Mouse (Mus musculus) liver, embryonic 11.5 days (tissue): ENCODE measurements at regions not wholly inside any gene's neighbourhood (a gene's known extent, or its start where the extent isn't known, plus 50 kb on each side); places are given as distances from the start of the nearest gene placed in this dataset.

Experiments used
- ATAC-seq: fragments of 200-750 bp; cut with Nextera tagmentation; replicated peaks from 2 replicates; pipeline ENCODE4 v1.8.0; 2017; ENCODE audit warnings: moderate number of reproducible peaks, mild to moderate bottlenecking, moderate TSS enrichment, moderate library complexity; ENCODE audit not compliant: low FRiP score
- DNase-seq: peaks from one replicate; pipeline ENCODE4 v3.0.0-alpha.2; 2017; ENCODE audit warnings: low spot score
- H3K27ac ChIP-seq: fragments of 300-500 bp; sonication (generic); 2 replicates; pipeline ENCODE4 v1.5.1; 2014; ENCODE audit warnings: mild to moderate bottlenecking, low read depth, low read length, control low read depth
- H3K27me3 ChIP-seq: fragments of 300-500 bp; sonication (generic); replicated peaks from 2 replicates; pipeline ENCODE4 v1.6.1; 2014; ENCODE audit warnings: low read length, mixed read lengths; ENCODE audit not compliant: control insufficient read depth, insufficient read depth
- H3K36me3 ChIP-seq: fragments of 300-500 bp; sonication (generic); 2 replicates; pipeline ENCODE4 v1.6.1; 2014; ENCODE audit warnings: mild to moderate bottlenecking, low read length, moderate library complexity, mixed read lengths; ENCODE audit not compliant: control insufficient read depth, insufficient read depth
- H3K4me1 ChIP-seq: fragments of 300-500 bp; sonication (generic); replicated peaks from 2 replicates; pipeline ENCODE4 v1.6.1; 2014; ENCODE audit warnings: low read length, mixed read lengths; ENCODE audit not compliant: control insufficient read depth, insufficient read depth
- H3K4me2 ChIP-seq: fragments of 300-500 bp; sonication (generic); 2 replicates; pipeline ENCODE4 v1.6.1; 2014; ENCODE audit warnings: mild to moderate bottlenecking, control low read depth, moderate library complexity
- H3K4me3 ChIP-seq: fragments of 300-500 bp; sonication (generic); 2 replicates; pipeline ENCODE4 v1.5.1; 2014; ENCODE audit warnings: low read depth, low read length, control low read depth
- H3K9ac ChIP-seq: fragments of 300-500 bp; sonication (generic); 2 replicates; pipeline ENCODE4 v1.6.1; 2014; ENCODE audit warnings: low read depth, low read length, control low read depth
- H3K9me3 ChIP-seq: fragments of 300-500 bp; sonication (generic); 2 replicates; pipeline ENCODE4 v1.6.1; 2016; ENCODE audit warnings: low read length, inconsistent platforms, mixed read lengths; ENCODE audit not compliant: control insufficient read depth
- WGBS: fragments of 180-500 bp; shearing (Covaris S2); extraction: QIAGEN DNeasy Blood & Tissue Kit; methylation state at CpG from one replicate; pipeline ENCODE4 v1.1.7; 2014; 5-methylcytosine and 5-hydroxymethylcytosine counted together

DNA sequence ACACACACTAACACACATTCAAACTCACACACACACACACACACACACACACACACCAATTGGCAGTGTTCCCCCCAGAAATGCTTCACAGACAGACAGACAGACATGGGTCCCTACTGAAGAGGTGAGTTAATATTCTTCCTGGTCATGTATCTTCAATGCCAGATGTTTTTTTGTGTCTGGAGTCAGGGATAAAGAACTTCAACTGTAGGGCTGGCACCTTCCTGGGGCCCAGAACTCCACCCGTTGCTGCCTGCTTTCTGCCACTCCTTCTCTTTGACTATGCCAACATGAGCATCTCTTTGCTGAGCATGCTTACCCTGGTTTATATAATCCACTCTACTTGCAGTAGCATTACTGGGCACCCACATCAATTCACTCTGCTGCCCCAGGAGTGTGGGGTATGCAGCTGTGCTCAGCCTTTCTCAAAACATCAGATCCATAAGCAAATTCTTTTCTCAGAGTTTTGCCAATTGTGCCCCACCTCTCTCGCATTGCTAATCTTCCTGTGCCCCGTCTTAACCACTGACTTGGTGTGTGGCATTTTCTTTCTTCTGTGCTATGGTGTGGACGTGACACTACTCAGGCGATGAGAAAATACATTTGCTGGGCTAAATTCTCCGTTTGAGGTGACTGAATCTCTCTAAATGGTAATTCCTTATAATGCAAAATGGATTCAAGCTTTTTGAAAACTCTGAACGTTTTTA is 60.5 kb upstream of the Bach2 start:
- WGBS, result 59% methylated on average over 7 of the region's 7 CpGs
- no peaks in the 10 kb centered on the region for H3K27me3 ChIP-seq
- no peak overlapping the region for H3K4me3 ChIP-seq
- peaks cover 17% of the 10 kb centered on the region for H3K4me1 ChIP-seq
- ATAC-seq, result peak; percentile 75
- 0 out of 2 replicates have a peak overlapping the region, but pooled peaks have one; percentile 14 for H3K9ac ChIP-seq
- H3K4me2 ChIP-seq, result no peak overlapping the region
- DNase-seq, result no peak
- H3K9me3 ChIP-seq, result no peaks in the 10 kb centered on the region
- H3K36me3 ChIP-seq, result no peaks in the 10 kb centered on the region
- no peak overlapping the region for H3K27ac ChIP-seq

DNA sequence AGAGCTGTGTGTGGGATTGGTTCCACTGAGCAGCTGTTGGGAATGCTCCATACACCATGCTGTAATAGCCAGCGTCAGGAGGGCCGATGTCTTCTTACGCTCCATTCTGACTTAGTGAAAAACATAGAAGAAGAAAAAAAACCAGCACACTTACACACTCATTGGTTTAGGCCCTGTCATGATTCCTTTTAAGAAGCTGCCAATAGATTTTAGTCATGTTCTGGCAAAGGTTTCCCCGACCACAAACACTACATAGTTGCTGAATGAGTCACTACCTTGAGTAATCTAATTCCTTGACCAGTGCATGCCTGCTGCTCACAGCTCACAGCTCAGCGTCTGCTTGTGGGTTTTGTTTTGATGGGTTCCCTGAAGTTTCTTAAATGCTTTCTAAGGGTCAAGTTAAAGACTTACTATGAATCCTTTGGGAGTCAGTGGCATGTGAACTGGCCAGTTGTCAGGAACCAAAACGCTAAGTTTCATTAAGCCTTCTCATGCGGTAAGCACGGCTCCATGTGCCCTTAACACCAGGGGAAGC is 58.8 kb upstream of the Bach2 start:
- H3K27me3 ChIP-seq, result no peaks in the 10 kb centered on the region
- H3K4me1 ChIP-seq, result peaks cover 17% of the 10 kb centered on the region
- H3K9ac ChIP-seq, result no peak overlapping the region
- no peak for DNase-seq
- no peaks in the 10 kb centered on the region for H3K36me3 ChIP-seq
- no peaks in the 10 kb centered on the region for H3K9me3 ChIP-seq
- no peak overlapping the region; the same call in 1 of the 2 replicates for H3K27ac ChIP-seq
- H3K4me2 ChIP-seq, result no peak overlapping the region
- no peak for ATAC-seq
- 61% methylated on average over 8 of the region's 8 CpGs for WGBS
- no peak overlapping the region for H3K4me3 ChIP-seq

DNA sequence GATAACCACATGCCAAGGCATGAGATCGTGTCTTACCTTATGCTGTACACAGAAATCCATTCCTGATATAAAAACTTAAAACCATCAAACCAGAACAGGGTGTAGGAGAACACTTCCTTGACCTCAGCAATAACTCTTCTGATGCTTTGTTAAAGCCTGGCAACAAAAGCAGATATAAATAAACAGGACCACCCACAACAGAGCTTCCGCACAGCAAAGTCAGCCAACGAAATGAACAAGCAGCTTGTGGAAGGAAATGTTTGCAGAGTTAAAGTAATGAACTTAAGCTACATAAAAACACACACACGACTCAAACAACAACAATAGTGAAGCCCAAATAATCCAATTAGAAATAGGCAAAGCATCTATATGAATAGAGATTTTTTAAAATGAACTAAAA is 54.8 kb upstream of the Bach2 start:
- ATAC-seq (no peak), DNase-seq (no peak)
- Histone ChIP-seq H3K4me2 (no peak overlapping the region), H3K9me3 (no peaks in the 10 kb centered on the region), H3K4me1 (no peaks in the 10 kb centered on the region), H3K27ac (no peak overlapping the region), H3K4me3 (no peak overlapping the region), H3K9ac (no peak overlapping the region), H3K36me3 (no peaks in the 10 kb centered on the region), H3K27me3 (no peaks in the 10 kb centered on the region)
- 78% methylated on average over 4 of the region's 4 CpGs for WGBS

DNA sequence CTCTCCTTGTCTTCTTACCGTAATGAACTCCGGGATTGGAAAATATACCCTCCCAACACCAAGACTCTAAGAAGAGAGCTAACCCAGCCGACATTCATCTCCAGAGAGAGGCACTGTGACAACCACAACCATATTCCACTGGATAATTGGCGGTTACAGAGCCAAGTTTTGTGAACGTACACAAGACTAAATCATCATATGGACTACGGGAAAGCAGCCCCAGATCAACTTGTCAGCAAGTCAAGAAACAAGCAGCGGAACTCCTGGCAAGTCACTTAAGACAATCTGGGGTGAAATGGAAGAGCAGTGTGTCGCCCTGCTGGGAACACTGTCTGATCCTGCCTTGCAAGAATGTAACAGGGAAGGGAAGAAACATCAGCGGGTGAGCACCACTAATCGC is 52.6 kb upstream of the Bach2 start:
- DNase-seq (no peak), ATAC-seq (no peak)
- H3K36me3 ChIP-seq, result no peaks in the 10 kb centered on the region
- WGBS, result 87% methylated on average over 10 of the region's 10 CpGs
- no peaks in the 10 kb centered on the region for H3K27me3 ChIP-seq
- H3K4me1 ChIP-seq, result no peaks in the 10 kb centered on the region
- H3K27ac ChIP-seq, result no peak overlapping the region
- no peak overlapping the region for H3K9ac ChIP-seq
- H3K4me2 ChIP-seq, result no peak overlapping the region
- H3K9me3 ChIP-seq, result no peaks in the 10 kb centered on the region
- H3K4me3 ChIP-seq, result no peak overlapping the region

DNA sequence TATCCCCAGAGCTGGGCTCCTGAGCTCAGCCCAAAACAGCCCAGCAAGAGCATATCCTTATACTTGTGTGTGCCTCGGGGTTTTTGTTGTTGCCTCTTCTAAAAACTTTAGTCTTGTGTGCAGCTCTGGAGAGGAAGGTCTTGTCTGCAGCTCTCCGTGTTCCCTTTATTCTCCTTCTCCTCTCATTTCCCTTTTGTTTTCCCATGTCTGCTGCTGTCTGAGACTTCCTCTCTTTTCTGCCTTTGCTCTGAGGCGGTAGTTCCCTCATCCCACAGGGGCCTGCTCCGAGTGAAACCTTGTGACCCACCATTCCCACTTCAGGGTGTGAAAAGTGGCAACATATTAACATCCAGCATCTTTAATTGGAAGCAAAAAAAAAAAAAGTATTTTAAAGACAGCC is 51.5 kb upstream of the Bach2 start:
- Histone ChIP-seq H3K4me2 (no peak overlapping the region), H3K27ac (no peak overlapping the region), H3K27me3 (no peaks in the 10 kb centered on the region), H3K9ac (no peak overlapping the region), H3K9me3 (no peaks in the 10 kb centered on the region), H3K4me1 (no peaks in the 10 kb centered on the region), H3K36me3 (no peaks in the 10 kb centered on the region), H3K4me3 (no peak overlapping the region)
- no peak for DNase-seq
- WGBS, result 45% methylated on average over 4 of the region's 4 CpGs
- no peak for ATAC-seq

DNA sequence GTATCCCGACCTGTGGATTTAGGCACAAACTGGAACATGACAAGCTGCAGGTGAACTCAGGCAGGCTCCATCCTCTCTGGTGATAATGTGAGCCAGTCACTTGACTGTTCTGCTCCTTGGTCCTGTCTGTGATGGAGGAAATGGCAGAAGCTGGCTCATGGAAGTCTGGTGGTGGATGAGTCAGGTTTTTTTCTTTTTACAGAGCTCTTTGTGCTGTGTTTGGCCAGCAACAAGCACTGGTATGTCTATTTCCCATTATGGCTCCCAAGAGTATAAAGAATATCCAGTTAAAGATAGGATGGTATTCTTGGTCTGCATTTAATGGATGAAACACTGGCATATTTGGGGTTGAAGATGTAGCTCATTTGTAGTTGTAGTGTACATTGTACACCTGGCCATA is 50.5 kb upstream of the Bach2 start:
- no peaks in the 10 kb centered on the region for H3K4me1 ChIP-seq
- ATAC-seq, result no peak

DNA sequence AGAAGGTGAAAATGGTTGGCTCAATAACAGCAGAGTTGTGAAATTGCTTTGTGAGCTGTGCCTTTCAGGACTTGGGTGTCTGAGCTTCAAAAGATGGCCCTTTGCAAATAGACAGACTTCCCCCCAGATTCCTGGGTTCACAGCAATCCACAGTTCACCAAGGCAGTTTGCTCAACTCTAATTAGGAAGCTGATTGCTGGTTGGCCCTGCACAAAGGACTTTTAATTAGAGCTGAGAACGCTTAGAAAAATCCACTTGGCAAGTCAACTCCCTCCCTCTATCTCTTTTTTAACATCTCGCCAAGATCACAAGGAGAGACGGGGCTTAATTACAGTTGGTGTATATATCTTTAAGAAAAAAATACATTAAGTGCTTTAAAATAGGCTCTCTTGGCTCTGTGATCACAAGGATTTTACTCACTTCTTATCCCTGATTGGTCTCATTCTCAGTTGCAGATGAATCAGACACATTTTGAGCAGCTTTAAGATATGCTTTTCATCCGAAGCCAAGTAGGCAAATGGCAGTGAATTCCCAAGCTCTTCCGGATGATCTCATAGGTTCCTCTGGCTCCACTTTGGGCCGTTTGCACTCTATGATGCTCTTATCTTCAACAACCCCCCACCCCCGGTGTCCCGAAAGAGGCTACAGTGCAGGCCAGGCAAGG is 49.7 kb upstream of the Bach2 start:
- no peaks in the 10 kb centered on the region for H3K9me3 ChIP-seq
- DNase-seq, result no peak
- no peak for ATAC-seq
- H3K4me2 ChIP-seq, result no peak overlapping the region
- H3K4me1 ChIP-seq, result no peaks in the 10 kb centered on the region
- WGBS, result 60% methylated on average over 8 of the region's 8 CpGs
- H3K36me3 ChIP-seq, result no peaks in the 10 kb centered on the region
- H3K27ac ChIP-seq, result no peak overlapping the region
- no peak overlapping the region for H3K9ac ChIP-seq
- H3K27me3 ChIP-seq, result no peaks in the 10 kb centered on the region
- no peak overlapping the region for H3K4me3 ChIP-seq

More for the DNA sequence above, 50.5 kb upstream of the Bach2 start:
- Histone ChIP-seq H3K9me3 (no peaks in the 10 kb centered on the region), H3K27me3 (no peaks in the 10 kb centered on the region), H3K9ac (no peak overlapping the region), H3K36me3 (no peaks in the 10 kb centered on the region), H3K27ac (no peak overlapping the region), H3K4me3 (no peak overlapping the region), H3K4me2 (no peak overlapping the region)
- no peak for DNase-seq
- 86% methylated on average over 1 of the region's 1 CpGs for WGBS
